Mouse (Mus musculus): ENCODE measurements around the gene Nck1. TPM values are rescaled to one million over a fixed set of nuclear protein-coding genes. Genes with fewer than 3 reads are reported as not detected.

Gene Nck1
- total RNA-seq, 1 experiment from 2014 or later, result 52.0 TPM

DNA sequence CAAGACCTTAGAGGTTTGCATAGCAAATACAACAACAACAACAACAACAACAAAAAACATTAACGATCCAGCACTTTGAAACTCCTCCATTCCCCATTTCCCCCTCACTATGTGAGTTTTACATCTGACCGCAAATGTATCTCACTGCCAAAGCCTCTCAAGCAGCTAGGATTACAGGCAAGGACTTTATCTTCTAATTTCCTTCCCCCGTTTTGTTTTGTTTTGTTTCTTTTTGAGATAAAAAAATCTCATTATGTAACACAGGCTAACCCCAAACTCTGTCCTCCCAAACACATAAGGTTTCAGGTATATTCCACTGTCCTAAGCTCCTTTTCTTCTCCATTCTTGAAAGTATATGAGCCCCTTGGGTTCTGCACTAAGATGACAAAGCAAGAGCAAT lies 11.2 kb downstream of the Nck1 start:
- DNase-seq, result no peak

DNA sequence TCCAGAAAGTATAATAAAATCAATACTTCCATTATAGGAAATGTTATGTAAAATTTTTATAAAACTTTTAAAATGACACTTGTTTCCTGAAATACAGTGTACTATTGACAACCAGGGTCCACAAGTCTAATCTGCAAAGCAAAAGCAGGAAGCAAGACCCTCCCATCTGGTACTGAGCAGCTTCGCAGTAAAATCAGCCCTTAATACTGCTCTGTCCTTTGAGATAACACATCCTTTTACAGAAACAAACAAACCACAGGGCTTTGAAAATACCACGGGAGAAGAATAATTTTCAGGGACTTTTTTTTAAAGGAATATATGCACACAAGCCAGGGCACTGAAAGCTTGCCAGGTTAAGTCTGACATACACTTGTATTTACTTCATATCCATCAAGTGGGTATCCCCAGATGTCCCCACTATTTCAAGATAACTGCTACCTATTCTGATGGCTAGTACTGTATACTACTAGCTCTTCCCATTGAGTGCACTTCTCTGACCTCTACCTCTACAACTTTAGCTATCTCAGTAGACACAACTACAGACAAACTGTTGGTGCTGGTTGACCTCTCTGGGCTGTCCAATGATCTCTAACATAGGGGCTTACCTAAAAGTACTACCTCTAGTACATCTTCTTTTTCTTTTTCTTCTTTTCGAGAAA lies 13.0 kb downstream of the Nck1 start:
- no peak for DNase-seq

DNA sequence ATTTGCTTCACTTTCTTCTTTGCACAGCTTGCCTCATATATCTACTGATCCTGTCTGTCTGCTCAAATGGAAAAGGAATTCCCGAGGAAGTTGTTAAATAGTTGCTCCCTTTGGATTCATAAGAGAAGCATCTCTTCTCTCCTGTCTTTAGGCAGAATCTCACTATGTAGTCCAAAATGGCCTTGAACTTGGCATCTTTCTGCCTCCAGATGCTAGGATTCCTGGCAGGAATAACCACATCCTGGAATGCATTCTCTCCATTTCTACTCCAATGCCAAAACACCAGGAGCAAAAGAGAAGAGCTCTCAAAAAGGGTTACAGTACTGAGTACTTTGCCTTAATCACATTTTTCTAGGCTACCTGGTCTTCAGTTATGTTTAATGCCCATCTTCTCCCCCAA lies 14.6 kb downstream of the Nck1 start:
- DNase-seq, result no peak

DNA sequence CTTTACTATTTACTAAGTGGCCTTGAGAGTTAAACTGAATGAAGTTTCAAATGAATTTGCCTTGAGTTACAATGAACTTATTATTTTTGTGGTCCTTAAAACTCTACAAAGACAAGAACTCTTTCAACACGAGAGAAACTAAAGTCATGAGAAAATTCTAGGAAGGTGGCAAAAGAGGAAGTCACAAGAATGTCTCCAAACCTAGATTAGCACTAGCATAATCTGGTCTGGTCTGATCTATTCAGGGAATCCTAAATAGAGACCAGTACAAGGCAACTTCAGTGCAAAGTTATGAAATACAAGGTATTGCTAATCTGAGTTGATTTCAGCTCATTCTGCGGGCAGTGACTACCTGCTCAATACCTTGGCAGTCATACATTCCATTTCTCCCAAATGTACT lies 20.7 kb downstream of the Nck1 start:
- DNase-seq, result no peak

DNA sequence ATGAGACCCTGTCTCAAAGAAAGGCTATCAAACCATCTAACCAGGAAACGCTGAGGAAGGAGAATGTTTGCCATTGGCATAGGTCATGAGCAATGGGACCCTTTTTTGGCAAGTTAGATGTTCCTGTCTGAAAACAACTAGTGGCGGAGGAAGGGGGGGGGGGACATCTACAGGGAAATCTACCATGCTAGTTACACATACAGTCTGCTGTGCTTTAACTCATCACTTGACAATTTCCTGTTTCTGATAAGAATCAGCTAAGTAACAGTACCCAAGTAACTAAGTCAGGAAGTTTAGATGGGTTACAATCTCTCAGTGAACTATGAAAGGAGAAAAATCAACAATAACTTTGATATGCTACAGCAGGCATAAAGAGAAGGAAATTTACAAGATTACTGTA lies 23.9 kb downstream of the Nck1 start:
- DNase-seq, result no peak

DNA sequence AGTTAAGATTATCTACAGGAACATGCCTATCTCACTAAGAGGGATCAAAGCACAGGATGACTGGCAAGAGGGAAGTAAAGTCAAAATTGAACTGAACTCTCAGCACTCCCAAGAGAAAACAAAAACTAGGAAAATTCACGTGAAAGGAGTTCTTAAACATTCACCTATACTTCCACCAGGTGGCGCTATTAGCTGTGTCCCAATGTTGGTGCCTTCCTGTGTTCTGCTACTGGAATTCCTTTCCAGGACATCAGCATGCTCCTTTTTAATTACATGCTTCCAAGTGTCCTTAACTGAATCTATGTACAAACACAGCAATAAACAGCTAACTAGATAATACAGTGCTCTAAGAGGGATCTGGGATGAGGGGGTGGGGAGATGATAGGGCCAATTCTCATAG lies 25.3 kb downstream of the Nck1 start:
- peak; percentile 24 for DNase-seq

DNA sequence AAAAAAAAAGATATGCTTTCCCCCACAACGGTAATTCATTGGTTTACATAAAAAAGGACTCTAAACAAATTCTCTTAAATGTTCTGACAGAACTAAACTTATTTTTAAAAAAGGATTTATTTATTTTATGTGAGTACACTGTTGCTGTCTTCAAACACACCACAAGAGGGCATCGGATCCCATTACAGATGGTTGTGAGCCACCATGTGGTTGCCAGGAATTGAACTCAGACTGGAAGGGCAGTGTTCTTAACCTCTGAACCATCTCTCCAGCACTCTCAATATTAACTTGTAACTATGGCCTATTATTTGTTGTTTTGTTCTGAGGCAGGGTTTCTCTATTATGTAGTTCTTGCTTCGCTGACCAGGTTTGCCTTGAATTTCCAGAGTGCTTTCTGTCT lies 25.9 kb downstream of the Nck1 start:
- DNase-seq, result peak; percentile 4

DNA sequence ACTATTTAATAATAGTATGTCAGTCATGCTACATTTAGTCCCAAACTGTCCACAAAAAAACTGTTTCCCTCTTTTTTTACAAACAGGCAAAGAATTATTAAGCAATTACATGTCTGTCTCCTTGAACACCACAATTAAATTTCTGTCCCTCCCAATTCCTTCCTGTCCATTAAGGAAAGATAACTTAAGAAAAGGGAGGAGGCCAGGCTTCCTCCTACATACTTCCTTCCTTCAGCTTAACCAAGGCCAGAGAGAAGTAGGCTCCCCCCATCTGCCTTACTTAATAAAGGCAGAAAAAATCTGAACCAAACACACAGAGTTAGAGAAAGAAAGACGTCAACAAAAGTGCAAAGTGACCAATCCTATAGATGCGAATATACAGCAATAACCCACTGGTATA lies 38.4 kb downstream of the Nck1 start:
- no peak for DNase-seq

DNA sequence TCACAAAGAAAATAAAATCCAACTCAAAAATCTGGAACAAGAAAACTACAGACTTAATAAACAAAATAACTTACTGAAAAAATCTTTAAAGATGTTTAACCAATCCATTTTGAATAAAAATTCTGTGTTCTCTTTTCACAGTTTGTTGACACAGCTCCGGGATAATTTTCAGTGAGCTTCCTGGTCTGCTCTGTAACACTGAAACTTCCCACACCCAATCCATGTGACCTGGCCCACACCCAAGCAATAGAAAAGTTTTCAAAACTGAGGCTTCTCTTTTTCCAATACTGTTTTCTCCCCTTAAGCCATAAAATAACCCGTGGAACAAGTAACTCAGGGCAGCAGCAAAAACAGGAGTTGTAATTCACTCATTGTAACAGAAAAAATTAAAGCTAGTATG lies 39.3 kb downstream of the Nck1 start:
- DNase-seq, result peak; percentile 40

DNA sequence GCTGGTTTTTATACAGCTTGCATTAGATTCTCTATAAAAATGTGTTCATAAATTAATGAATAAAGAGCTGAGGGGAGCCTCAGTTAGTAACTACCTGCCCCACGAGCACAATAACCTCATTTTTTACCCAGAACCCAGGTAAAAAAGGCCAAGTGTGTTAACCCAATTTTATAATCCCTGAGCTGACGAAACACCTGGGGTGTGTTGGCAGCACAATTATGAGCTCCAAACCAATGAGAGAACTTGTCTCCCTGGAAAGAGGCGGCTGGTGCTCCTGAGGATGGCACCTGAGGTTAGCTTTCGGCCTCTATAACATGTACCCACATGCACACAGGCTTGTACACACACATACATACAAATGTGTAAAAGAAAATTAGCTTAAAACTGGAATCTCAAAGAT lies 40.4 kb downstream of the Nck1 start:
- DNase-seq, result no peak

DNA sequence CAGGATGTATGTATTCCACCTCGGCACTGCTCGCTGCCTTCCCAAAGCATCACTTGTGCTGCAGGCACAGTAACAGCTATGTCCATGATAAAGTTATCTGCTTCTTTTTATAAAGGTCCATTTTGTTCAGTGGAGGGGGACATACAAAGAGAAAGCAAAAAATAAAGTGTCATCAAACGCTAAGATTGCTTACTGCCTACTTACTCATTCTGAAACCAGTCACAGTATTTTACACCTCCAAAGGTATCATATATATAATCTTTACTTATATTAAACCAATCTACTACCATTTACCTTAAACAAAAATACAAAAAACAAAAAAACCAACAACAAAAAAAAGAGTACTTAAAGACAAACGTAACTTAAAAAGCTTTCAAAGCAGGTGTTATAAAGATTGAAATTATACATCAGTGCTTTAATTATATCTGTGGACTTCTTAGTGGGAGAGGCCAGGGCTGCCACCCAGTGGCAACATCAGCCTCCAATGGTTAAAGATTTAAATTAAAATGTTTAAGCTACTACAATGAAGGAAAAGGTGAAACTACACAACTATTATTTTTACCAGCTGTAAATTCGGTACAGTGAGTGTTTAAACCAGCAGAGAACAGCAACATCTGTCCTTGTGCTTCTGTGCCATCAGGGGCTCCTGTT lies 52.2 kb downstream of the Nck1 start:
- no peak for DNase-seq

DNA sequence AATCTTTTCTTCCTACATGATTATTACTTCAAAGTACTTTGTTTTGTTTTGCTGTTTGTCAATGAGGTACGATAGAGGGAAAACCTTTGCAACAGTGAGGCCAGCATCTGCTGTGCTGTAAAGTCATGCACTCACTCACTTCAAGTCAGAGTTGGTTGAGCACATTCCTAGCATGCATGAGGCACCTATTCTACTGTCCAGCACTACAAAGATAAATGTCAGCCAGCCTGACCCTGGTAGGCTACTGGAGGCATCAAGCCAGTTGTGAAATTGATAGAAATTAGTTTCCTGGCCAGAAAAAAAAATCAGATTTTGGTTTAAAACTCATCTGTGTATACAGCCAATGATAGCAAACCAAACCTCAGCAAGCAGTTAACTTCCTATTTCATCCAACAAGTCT lies 54.5 kb downstream of the Nck1 start:
- no peak for DNase-seq

DNA sequence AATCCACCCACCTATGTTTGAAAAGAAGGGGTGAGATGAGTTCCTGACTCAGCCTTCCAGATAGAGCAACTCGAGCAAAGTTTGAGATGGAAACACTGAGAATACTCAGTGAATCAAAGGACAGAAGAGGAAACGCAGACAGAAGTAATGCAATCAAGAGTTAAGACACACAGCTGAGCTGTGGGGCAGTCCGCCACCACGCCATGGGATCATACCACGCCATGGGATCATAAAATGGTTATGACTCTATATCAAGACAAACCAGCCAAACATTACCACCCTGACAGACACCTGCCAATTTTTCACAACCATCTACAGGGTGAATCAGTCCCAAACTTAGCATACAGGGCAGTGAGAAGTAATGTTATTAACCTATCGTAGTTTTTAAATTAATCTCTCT lies 57.0 kb downstream of the Nck1 start:
- DNase-seq, result no peak

DNA sequence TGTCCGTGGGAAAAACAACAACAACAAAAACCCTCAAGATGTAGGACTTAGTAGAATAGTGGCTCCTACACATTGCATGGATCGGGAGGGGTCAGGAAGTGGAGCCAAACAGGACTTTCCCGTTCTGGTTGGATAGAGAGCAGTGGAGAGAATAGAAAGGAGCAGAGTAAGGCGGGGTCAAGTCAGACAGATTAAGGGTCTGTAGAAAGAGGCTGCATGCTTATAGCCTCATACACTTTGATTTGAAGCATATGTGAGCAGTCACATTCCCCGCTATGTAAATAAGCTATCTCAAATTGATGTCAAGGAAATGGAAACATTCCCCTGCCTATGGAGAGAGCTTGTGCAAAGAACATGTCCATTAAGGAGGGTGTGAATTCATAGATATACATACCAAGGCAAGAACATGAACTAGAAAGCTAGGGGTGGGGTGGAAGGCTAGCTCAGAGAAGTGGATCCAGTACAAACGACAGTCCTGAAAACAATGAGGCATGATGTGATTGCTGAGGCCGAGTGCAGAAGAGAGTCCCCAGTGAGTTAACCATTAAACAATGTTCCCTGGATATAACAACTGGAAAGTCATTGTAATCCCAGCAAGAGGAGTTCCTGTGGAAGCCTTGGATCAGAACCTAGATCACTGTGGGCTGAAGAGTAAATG lies 57.7 kb downstream of the Nck1 start:
- DNase-seq, result no peak

DNA sequence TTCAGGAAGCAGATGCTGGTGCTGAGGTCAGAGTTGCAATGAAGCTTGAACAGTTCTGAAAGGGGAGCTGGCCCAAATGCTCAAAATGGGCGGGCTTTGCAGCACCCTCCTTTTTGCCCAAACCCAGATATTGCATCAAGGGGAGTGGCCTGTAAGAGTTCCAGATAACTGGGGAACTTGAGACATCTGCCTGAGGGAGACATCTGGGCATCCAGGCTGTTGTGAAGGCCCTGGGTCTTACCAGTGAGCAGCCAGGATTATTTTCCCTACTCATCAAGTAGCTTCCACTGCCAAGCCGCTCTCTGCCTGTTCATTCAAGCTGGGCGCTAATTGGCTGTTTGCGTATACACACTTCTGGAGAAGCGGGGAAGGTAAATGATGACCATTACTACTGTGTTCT lies 59.5 kb downstream of the Nck1 start, which contains the start of gene Il20rb:
Gene Il20rb (minus strand): TSS at position 358 of the 400 bp plus-strand sequence.
- no peak for DNase-seq

DNA sequence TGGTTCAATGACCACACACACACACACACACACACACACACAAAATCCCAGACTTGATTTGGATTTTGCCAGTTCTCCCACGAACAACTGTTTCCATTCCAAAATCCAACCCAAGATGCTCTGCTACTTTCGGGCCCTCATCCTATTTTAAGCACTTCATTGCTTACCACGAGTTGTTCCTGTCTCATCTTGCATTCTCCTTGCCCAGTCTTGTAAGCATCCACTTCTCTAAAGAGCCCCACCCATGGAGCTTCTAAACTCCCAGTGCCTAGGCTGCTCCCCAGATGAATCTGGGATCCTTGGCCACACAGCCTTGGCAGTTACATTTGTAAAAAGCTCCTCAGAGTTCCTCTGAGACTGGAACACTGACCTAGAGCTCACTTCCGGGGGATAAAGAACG lies 62.6 kb downstream of the Nck1 start:
- no peak for DNase-seq

DNA sequence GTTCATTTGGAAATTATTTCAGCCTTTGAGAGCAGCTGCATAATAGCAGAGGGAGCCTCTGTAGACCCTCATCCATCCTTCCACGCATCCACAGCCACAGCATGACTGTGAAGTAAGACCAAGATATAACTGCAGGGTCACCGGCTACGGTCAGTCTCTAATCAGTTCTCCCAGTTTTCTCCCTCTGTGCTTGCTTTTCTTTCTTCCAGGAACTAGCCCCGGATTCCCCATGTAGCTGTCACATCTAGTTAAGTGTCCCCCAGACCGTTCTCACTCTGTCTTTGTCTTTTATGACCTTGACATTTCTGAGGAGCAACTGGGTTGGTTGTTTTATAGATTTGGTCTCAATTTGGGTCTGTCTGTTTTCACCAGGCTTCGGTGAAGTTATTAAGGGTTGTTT lies 64.3 kb downstream of the Nck1 start:
- DNase-seq, result no peak

DNA sequence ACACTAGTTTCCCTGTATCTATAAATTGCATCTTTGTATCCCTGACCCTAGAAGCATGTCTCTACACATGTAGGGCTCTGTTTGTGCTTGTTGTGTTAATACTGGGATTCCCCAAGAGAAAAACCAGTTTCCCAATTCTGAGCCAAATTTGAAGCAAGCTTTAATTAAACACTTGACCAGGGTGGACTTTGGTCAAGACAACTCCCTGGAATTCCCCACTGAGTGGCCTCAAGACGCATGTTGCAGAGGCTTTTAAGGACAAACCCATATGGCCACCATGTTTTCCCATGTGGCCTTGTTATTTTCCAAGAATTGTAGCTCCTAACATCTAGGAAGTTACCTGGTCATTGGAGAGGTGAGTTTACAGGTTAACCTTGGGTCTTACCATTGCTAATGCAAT lies 71.9 kb downstream of the Nck1 start:
- no peak for DNase-seq

DNA sequence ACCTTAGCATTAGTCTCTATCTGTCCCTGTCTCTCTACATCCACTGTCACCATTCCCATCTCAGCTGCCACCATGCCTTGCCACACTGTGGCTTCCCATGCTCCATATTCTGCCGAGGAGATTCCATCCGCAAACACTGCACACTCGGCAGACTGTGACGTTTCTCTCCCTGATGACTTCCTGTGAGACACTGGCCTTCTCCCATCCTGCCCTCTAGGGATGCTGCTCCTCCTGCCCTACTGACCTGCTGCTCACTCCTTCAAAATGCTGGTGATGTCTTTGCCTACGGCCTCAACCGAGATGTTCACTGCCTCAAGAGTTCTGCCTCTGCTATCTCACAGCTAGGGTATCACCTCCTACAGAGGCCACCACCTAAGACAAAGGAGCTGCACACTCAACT lies 72.6 kb downstream of the Nck1 start:
- no peak for DNase-seq

DNA sequence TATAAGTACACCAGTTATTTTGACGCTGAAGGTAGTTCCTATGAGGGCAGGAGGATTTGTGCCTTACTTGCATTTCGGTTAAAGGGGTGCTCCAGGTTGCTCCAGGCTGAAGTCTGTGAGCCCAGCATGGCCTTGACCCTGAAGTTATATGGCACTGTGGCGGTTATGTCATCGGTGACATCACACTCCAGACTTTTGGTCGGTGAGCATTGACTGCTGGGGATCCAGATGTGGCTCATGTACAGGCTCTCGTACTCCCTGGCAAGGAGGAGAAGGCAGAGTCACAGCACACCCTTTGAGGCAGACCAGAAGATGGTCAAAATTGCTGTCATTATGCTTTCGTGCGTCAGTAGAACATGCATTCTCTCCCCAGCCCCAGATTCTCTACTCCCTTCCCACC lies 73.0 kb downstream of the Nck1 start:
- DNase-seq, result no peak

DNA sequence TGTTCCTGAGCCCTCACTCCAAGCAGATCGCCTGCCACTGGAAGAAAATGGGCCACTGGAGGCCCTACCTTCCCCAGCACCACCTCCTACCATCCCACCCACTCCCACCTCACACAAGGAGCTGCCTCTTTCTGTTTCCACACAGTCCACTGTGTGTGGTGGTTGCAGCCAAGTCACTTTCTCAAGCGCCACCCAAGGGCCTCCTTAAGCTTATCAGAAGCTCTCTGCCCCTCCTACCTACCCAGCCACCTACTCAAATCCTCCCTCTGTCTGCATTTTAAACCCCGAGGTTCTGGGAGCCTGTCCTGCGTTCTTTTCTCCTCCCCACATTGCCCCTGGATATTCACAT lies 74.4 kb downstream of the Nck1 start:
- DNase-seq, result no peak

DNA sequence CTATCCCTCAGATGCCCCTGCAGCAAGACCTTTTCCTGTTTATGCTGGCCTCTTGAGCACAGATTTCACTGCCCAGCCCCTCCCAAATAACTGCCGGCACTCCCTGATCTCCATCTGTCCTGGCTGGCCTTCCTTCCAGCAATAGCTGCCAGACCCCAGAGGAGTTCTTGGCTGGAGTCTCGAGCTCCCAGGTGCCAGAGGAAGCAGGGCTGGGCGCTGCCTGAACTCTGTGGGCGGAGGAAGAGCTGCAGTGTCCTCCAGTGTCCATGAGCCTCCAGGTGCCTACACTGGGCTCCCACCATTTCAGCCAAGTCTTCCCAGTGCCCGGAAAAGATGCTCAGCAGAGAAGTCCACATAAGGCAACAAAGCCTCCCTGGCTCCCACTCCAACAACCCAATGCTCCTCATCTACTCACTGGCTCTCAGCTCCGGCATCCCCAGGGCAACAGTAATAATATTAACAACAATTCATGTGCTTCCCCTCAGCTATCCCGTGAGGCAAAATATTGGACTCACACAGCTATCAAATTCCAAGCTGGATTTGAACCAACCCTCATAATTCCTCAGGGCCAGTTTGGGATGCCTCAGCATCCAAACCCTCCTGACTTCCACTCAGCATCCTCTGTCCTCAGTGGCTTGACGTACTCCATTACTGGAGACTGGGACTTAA lies 74.9 kb downstream of the Nck1 start:
- peak; percentile 48 for DNase-seq

DNA sequence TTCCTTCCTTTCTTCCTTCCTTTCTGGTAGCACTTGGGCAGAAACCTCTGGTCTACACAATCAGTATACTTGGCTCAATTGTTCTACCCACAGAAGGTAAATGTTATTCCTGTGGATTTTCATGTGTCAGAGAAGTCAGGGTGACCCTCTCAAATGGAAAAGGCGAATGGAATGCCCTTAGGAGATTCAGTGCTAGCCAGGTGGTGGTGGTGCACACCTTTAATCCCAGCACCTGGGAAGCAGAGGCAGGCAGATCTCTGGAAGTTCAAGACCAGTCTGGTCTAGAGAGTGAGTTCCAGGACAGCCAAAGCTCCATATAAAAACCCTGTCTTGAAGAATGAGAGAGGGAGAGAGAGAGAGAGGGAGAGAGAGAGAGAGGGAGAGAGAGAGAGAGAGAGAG lies 75.7 kb downstream of the Nck1 start:
- DNase-seq, result no peak

DNA sequence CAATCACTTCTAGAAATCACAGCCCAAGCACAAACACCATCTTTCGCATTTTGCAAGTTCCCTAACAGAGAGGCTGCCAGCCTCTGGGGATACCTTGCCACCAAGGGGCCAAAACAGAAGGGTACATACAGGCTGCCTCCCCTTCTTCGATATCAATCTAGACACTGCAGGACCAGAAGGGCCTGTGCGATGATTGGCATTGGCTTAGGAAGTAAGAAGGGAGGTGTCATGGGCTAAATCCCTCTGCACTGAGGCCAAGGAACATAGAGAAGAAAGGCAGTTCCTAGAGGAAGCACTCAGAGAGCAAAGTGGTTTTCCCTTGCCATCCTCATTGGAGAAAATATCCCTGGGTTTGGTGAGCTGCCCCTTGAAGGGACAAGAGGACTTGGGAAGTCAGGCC lies 76.3 kb downstream of the Nck1 start:
- DNase-seq, result no peak

Data from adrenal gland, postnatal 25 days (tissue).